Mouse (Mus musculus) embryo, embryonic 10.5 days (tissue): ENCODE measurements around the gene Tubb1.
A peak's percentile ranks its signal among the peaks of the same experiment; 100 is the strongest.

Source experiments
- DNase-seq: peaks from one replicate; pipeline ENCODE4 v3.0.0-alpha.2; 2015; ENCODE audit warnings: low spot score

Gene Tubb1

GRCm38 (mm10) chr2:174443046-174443445, 7.4 kb upstream of the Tubb1 start:
- DNase-seq: no peak

GRCm38 (mm10) chr2:174444359-174444758, 6.1 kb upstream of the Tubb1 start:
- DNase-seq: no peak

- no peak for DNase-seq
These were observed 5.5 kb upstream of the Tubb1 start for GRCm38 (mm10) chr2:174445018-174445417.

GRCm38 (mm10) chr2:174446492-174446891, 4.0 kb upstream of the Tubb1 start:
- peak; percentile 28 for DNase-seq

GRCm38 (mm10) chr2:174446905-174447304, 3.6 kb upstream of the Tubb1 start:
- DNase-seq: no peak

GRCm38 (mm10) chr2:174448405-174448804, 2.1 kb upstream of the Tubb1 start:
- DNase-seq: no peak

GRCm38 (mm10) chr2:174453681-174454080, 3.2 kb downstream of the Tubb1 start:
- DNase-seq: no peak

GRCm38 (mm10) chr2:174459365-174459764, 8.9 kb downstream of the Tubb1 start:
- no peak for DNase-seq

GRCm38 (mm10) chr2:174463370-174463769, 12.9 kb downstream of the Tubb1 start:
- no peak for DNase-seq

GRCm38 (mm10) chr2:174463789-174464523, 13.5 kb downstream of the Tubb1 start, which contains the start of gene Atp5e:
TSS of gene Atp5e (minus strand) at chr2:174464105.
- DNase-seq: peak; percentile 95

- DNase-seq: no peak
These were observed 19.8 kb downstream of the Tubb1 start for GRCm38 (mm10) chr2:174470333-174470732.

- DNase-seq: no peak
These were observed 20.4 kb downstream of the Tubb1 start for GRCm38 (mm10) chr2:174470786-174471405.

- DNase-seq: peak; percentile 41
These were observed 21.9 kb downstream of the Tubb1 start for GRCm38 (mm10) chr2:174472407-174472806.

- peak; percentile 100 for DNase-seq
These were observed 22.5 kb downstream of the Tubb1 start, which contains the start of gene Prelid3b for GRCm38 (mm10) chr2:174472818-174473549. TSS of gene Prelid3b (minus strand) at chr2:174473081.

- no peak for DNase-seq
These were observed 23.0 kb downstream of the Tubb1 start for GRCm38 (mm10) chr2:174473550-174473927.

- DNase-seq: no peak
These were observed 27.2 kb downstream of the Tubb1 start for GRCm38 (mm10) chr2:174477543-174478319.

GRCm38 (mm10) chr2:174478746-174479145, 28.3 kb downstream of the Tubb1 start:
- no peak for DNase-seq

- no peak for DNase-seq
These were observed 36.5 kb downstream of the Tubb1 start for GRCm38 (mm10) chr2:174487005-174487404.

- no peak for DNase-seq
These were observed 42.4 kb downstream of the Tubb1 start for GRCm38 (mm10) chr2:174492858-174493257.

- DNase-seq: no peak
These were observed 50.5 kb downstream of the Tubb1 start for GRCm38 (mm10) chr2:174500814-174501503.

GRCm38 (mm10) chr2:174501517-174501916, 51.0 kb downstream of the Tubb1 start:
- DNase-seq: no peak
